Mouse (Mus musculus): ENCODE data around the gene Hist1h2ap.
A peak's percentile ranks its signal among the peaks of the same experiment; 100 is the strongest.
"Not testable (repeated sequence)": the region's sequence is repeated elsewhere in the genome, so short reads cannot be mapped to it uniquely, and the experiment has no call there.

The Hist1h2ap gene

GRCm38 (mm10) chr13:21803058-21803457 lies 30.2 kb downstream of the Hist1h2ap start:
- DNase-seq: not testable (repeated sequence)

- not testable (repeated sequence) for DNase-seq
These were observed 36.1 kb downstream of the Hist1h2ap start for GRCm38 (mm10) chr13:21797163-21797562.

- DNase-seq: no peak
These were observed 37.7 kb downstream of the Hist1h2ap start for GRCm38 (mm10) chr13:21795584-21795983.

GRCm38 (mm10) chr13:21790601-21791283 lies 42.6 kb downstream of the Hist1h2ap start:
- no peak for DNase-seq

GRCm38 (mm10) chr13:21789925-21790324 lies 43.4 kb downstream of the Hist1h2ap start:
- no peak for DNase-seq

GRCm38 (mm10) chr13:21787760-21788593 lies 45.3 kb downstream of the Hist1h2ap start:
- no peak for DNase-seq

GRCm38 (mm10) chr13:21786899-21787629 lies 46.2 kb downstream of the Hist1h2ap start, which contains the start of the genes Hist1h2an and Hist1h2bp:
Gene Hist1h2an (minus strand): TSS chr13:21787218.
Gene Hist1h2bp (plus strand): TSS chr13:21787461.
- peak; percentile 85 to 87 for DNase-seq

GRCm38 (mm10) chr13:21786189-21786898 lies 47.0 kb downstream of the Hist1h2ap start:
- DNase-seq: peak in 1 of 2 experiments; percentile 15

GRCm38 (mm10) chr13:21784311-21784710 lies 49.0 kb downstream of the Hist1h2ap start:
- DNase-seq: no peak

- DNase-seq: peak in 1 of 2 experiments; percentile 25
These were observed 49.6 kb downstream of the Hist1h2ap start for GRCm38 (mm10) chr13:21783734-21784161.

- peak; percentile 59 to 60 for DNase-seq
These were observed 50.1 kb downstream of the Hist1h2ap start, which contains the start of gene Hist1h3i for GRCm38 (mm10) chr13:21783255-21783617. Gene Hist1h3i (minus strand): TSS chr13:21783370.

Measured in cerebellum, postnatal 25 days (tissue).